Comparison of ENCODE assay signal across 23 mouse cellular contexts in the genomic region with DNA sequence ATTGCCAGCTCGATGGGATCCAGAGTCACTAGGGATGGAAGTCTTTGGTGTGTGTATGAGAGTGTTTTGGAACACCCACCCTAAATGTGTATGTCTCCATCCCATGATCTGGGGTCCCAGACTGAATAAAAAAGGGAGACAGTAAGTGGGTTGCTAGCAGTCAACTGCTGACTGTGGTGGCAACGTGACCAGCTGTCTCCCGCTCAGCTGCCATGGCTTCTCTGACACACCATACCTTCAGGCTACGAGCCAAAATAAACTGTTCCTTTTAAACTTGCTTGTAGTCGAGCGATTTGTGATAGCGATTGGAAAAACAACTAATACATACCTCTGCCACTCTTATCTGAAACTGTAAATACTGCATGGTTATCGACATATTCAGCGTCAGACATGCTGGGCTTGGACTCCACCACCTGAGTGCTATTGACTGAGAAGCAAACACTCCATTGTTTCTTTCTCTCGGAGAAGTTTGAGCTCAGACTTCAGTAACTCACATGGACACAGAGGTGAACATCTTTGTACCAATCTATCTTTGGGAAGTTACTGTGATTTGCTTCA.
"Had no signal": no experiment of that assay in that cellular context is flagged by ENCODE, and none has a peak within 500 bp of the region (broad histone marks: within the 10 kb centered on the region; RNA-seq: fewer than 3 reads in every experiment).

No protein-coding gene starts in this region.

- ATAC-seq: hindbrain, postnatal 0 days; intestine, postnatal 0 days; liver, embryonic 12.5 days had no signal

- H3K27me3 ChIP-seq: heart, embryonic 12.5 days; hindbrain, embryonic 13.5 days; hindbrain, embryonic 15.5 days; limb, embryonic 12.5 days; liver, embryonic 12.5 days had no signal

- H3K4me3 ChIP-seq: gastrocnemius, adult 2 months; heart, embryonic 10.5 days; heart, embryonic 12.5 days; hindbrain, embryonic 13.5 days; hindbrain, embryonic 15.5 days; limb, embryonic 10.5 days; limb, embryonic 12.5 days; liver, embryonic 12.5 days had no signal

- H3K9ac ChIP-seq: heart, embryonic 12.5 days; hindbrain, embryonic 13.5 days; hindbrain, embryonic 15.5 days; limb, embryonic 12.5 days; liver, embryonic 12.5 days had no signal

- H3K4me2 ChIP-seq: heart, embryonic 12.5 days; hindbrain, embryonic 13.5 days; hindbrain, embryonic 15.5 days; limb, embryonic 12.5 days; liver, embryonic 12.5 days had no signal

- DNase-seq: gastrocnemius, adult 2 months; gastrocnemius, postnatal 14 days; gastrocnemius, postnatal 36 days; heart, adult 18-20 months; heart, postnatal 14 days; heart, postnatal 36 days; kidney, adult 18-20 months; kidney, adult 8-10 months; kidney, postnatal 10 days; kidney, postnatal 25 days; kidney, postnatal 4 days; layer of hippocampus, adult 9-11 months; layer of hippocampus, postnatal 36 days; liver had no signal

- H3K9me3 ChIP-seq: hindbrain, embryonic 13.5 days; hindbrain, embryonic 15.5 days; limb, embryonic 10.5 days; liver, embryonic 12.5 days had no signal

- H3K27ac ChIP-seq: gastrocnemius, adult 2 months; heart, embryonic 10.5 days; hindbrain, embryonic 13.5 days; hindbrain, embryonic 15.5 days; hindbrain, postnatal 0 days; limb, embryonic 10.5 days; limb, embryonic 12.5 days; liver, embryonic 12.5 days had no signal

- H3K36me3 ChIP-seq: heart, embryonic 10.5 days; heart, embryonic 12.5 days; hindbrain, embryonic 15.5 days; limb, embryonic 10.5 days; limb, embryonic 12.5 days; liver, embryonic 12.5 days had no signal
